In genomic region chr10:80357336-80357735, GRCm38 (mm10) we compare ENCODE assay signal across 8 mouse cellular contexts. TPM values are rescaled to one million over a fixed set of nuclear protein-coding genes. Genes with fewer than 3 reads are reported as not detected.
DNase-seq lines count a peak whose midpoint lies in the region; ATAC-seq and TF ChIP-seq lines count a peak whose summit lies in the region.

No protein-coding gene starts in this region.

- H3K9me3 ChIP-seq in forebrain, embryonic 10.5 days: no peaks in the 10 kb centered on the region
- no peaks in the 10 kb centered on the region for H3K9me3 ChIP-seq in forebrain, embryonic 11.5 days (ENCODE audit: control insufficient read depth, low read length)
- H3K9me3 ChIP-seq in midbrain, embryonic 13.5 days: no peaks in the 10 kb centered on the region
- H3K9me3 ChIP-seq in midbrain, embryonic 10.5 days (replicated peaks): no peaks in the 10 kb centered on the region
- H3K9me3 ChIP-seq in intestine, postnatal 0 days (ENCODE audit: control insufficient read depth): no peaks in the 10 kb centered on the region
- H3K9me3 ChIP-seq in stomach, postnatal 0 days (ENCODE audit: control insufficient read depth, low read length): no peaks in the 10 kb centered on the region

- peaks cover 98% of the 10 kb centered on the region for H3K27me3 ChIP-seq in forebrain, embryonic 10.5 days (ENCODE audit: poor library complexity, severe bottlenecking)
- peaks cover 54% of the 10 kb centered on the region for H3K27me3 ChIP-seq in forebrain, embryonic 11.5 days (ENCODE audit: control insufficient read depth, insufficient read depth, low read length)
- peaks cover 82% of the 10 kb centered on the region for H3K27me3 ChIP-seq in midbrain, embryonic 13.5 days
- H3K27me3 ChIP-seq in midbrain, embryonic 10.5 days (ENCODE audit: low read depth, poor library complexity, severe bottlenecking): peaks cover 94% of the 10 kb centered on the region
- H3K27me3 ChIP-seq in intestine, postnatal 0 days (replicated peaks; ENCODE audit: control insufficient read depth, insufficient read depth, low read length): peaks cover 53% of the 10 kb centered on the region
- H3K27me3 ChIP-seq in stomach, postnatal 0 days (ENCODE audit: control insufficient read depth, insufficient read depth, low read length): peaks cover 17% of the 10 kb centered on the region

- ATAC-seq in forebrain, embryonic 11.5 days (replicated peaks; ENCODE audit: low FRiP score): no peak
- ATAC-seq in midbrain, embryonic 13.5 days: peak; percentile 6; the same call in 1 of the 2 replicates
- ATAC-seq in intestine, postnatal 0 days: 0 out of 2 replicates have a peak, but pooled peaks have one; percentile 3
- ATAC-seq in stomach, postnatal 0 days (ENCODE audit: low FRiP score, low TSS enrichment): peak; percentile 14; the same call in 1 of the 2 replicates

- H3K27ac ChIP-seq in forebrain, embryonic 10.5 days: no peak overlapping the region
- no peak overlapping the region for H3K27ac ChIP-seq in forebrain, embryonic 11.5 days (ENCODE audit: low read depth, low read length)
- no peak overlapping the region for H3K27ac ChIP-seq in midbrain, embryonic 13.5 days
- no peak overlapping the region for H3K27ac ChIP-seq in midbrain, embryonic 10.5 days (replicated peaks)
- H3K27ac ChIP-seq in intestine, postnatal 0 days (ENCODE audit: low read depth, low read length): no peak overlapping the region
- H3K27ac ChIP-seq in stomach, postnatal 0 days (replicated peaks): no peak overlapping the region

- peak overlapping the region; percentile 37; the same call in 1 of the 2 replicates for H3K4me3 ChIP-seq in forebrain, embryonic 10.5 days
- no peak overlapping the region for H3K4me3 ChIP-seq in forebrain, embryonic 11.5 days (ENCODE audit: low read depth, low read length)
- H3K4me3 ChIP-seq in midbrain, embryonic 13.5 days (replicated peaks): peak overlapping the region; percentile 28
- no peak overlapping the region for H3K4me3 ChIP-seq in midbrain, embryonic 10.5 days
- H3K4me3 ChIP-seq in intestine, postnatal 0 days (ENCODE audit: low read depth, low read length): peak overlapping the region; percentile 25
- H3K4me3 ChIP-seq in stomach, postnatal 0 days (ENCODE audit: low read depth, low read length): no peak overlapping the region; the same call in 1 of the 2 replicates

- peaks cover 32% of the 10 kb centered on the region for H3K4me1 ChIP-seq in forebrain, embryonic 10.5 days
- H3K4me1 ChIP-seq in forebrain, embryonic 11.5 days (replicated peaks; ENCODE audit: control insufficient read depth, insufficient read depth, low read length): peaks cover 2% of the 10 kb centered on the region; the same call in 1 of the 2 replicates
- H3K4me1 ChIP-seq in midbrain, embryonic 13.5 days (replicated peaks): peaks cover 17% of the 10 kb centered on the region
- peaks cover 36% of the 10 kb centered on the region for H3K4me1 ChIP-seq in midbrain, embryonic 10.5 days
- H3K4me1 ChIP-seq in intestine, postnatal 0 days (replicated peaks; ENCODE audit: control insufficient read depth, insufficient read depth, low read length): 0 out of 2 replicates have a peak, but pooled peaks cover 3% of the 10 kb centered on the region
- no peaks in the 10 kb centered on the region for H3K4me1 ChIP-seq in stomach, postnatal 0 days (replicated peaks; ENCODE audit: control insufficient read depth, insufficient read depth)

- no peak for TF ChIP-seq CTCF in intestine, postnatal 0 days (IDR thresholded peaks at IDR 0.05; ENCODE audit: low read depth)
- no peak for TF ChIP-seq CTCF in stomach, postnatal 0 days (IDR thresholded peaks at IDR 0.05; ENCODE audit: low read depth)

- no peak for TF ChIP-seq EP300 in stomach, postnatal 0 days (optimal IDR thresholded peaks at IDR 0.05)

- no peak overlapping the region for H3K4me2 ChIP-seq in forebrain, embryonic 11.5 days (ENCODE audit: low read depth, low read length, severe bottlenecking)
- peak overlapping the region; percentile 46; the same call in 1 of the 2 replicates for H3K4me2 ChIP-seq in midbrain, embryonic 13.5 days (replicated peaks)
- peak overlapping the region; percentile 61 for H3K4me2 ChIP-seq in intestine, postnatal 0 days (replicated peaks; ENCODE audit: low read depth)
- no peak overlapping the region for H3K4me2 ChIP-seq in stomach, postnatal 0 days (replicated peaks; ENCODE audit: low read depth)

- no peak overlapping the region for H3K9ac ChIP-seq in forebrain, embryonic 11.5 days (ENCODE audit: low read length)
- H3K9ac ChIP-seq in midbrain, embryonic 13.5 days (replicated peaks): no peak overlapping the region
- H3K9ac ChIP-seq in intestine, postnatal 0 days (ENCODE audit: low read depth, low read length): no peak overlapping the region
- H3K9ac ChIP-seq in stomach, postnatal 0 days (ENCODE audit: low read length): no peak overlapping the region

- DNase-seq in forebrain, embryonic 10.5 days (ENCODE audit: extremely low spot score, low spot score): no peak
- no peak for DNase-seq in forebrain, embryonic 11.5 days (ENCODE audit: low spot score)
- no peak for DNase-seq in midbrain, embryonic 10.5 days (ENCODE audit: low spot score)
- no peak for DNase-seq in stomach, postnatal 0 days (ENCODE audit: low spot score)
- DNase-seq in MN1 (ENCODE audit: low spot score): no peak
- no peak for DNase-seq in yolk sac, embryonic 10.5 days (ENCODE audit: low spot score)

- H3K36me3 ChIP-seq in forebrain, embryonic 10.5 days (replicated peaks): no peaks in the 10 kb centered on the region
- no peaks in the 10 kb centered on the region for H3K36me3 ChIP-seq in forebrain, embryonic 11.5 days (ENCODE audit: control insufficient read depth, insufficient read depth, low read length)
- H3K36me3 ChIP-seq in midbrain, embryonic 13.5 days: no peaks in the 10 kb centered on the region
- H3K36me3 ChIP-seq in midbrain, embryonic 10.5 days: no peaks in the 10 kb centered on the region
- no peaks in the 10 kb centered on the region for H3K36me3 ChIP-seq in intestine, postnatal 0 days (ENCODE audit: control insufficient read depth, insufficient read depth)
- no peaks in the 10 kb centered on the region for H3K36me3 ChIP-seq in stomach, postnatal 0 days (ENCODE audit: control insufficient read depth, insufficient read depth, low read length)

- WGBS in forebrain, embryonic 10.5 days: 30% methylated on average over 7 of the region's 7 CpGs
- WGBS in forebrain, embryonic 11.5 days: 33% methylated on average over 7 of the region's 7 CpGs
- 31% methylated on average over 7 of the region's 7 CpGs for WGBS in midbrain, embryonic 13.5 days
- 35% methylated on average over 7 of the region's 7 CpGs for WGBS in midbrain, embryonic 10.5 days
- WGBS in intestine, postnatal 0 days: 30% methylated on average over 7 of the region's 7 CpGs
- 25% methylated on average over 7 of the region's 7 CpGs for WGBS in stomach, postnatal 0 days

RNA-seq across cellular contexts. Expression of gene Plk5, which starts 1.1 kb away (rescaled TPM):
- polyA plus RNA-seq in forebrain, embryonic 10.5 days (2016; fragmentation: Nextera tagmentation; extraction: Ambion mirVana): 0.43 and 0.71 TPM in 2 replicates
- polyA plus RNA-seq in forebrain, embryonic 11.5 days (2014; fragmentation: Nextera tagmentation; extraction: Ambion mirVana): 0.36 and 0.87 TPM in 2 replicates
- 0.96 and 1.3 TPM in 2 replicates for polyA plus RNA-seq in midbrain, embryonic 13.5 days (2015; fragmentation: Nextera tagmentation; extraction: Ambion mirVana)
- polyA plus RNA-seq in midbrain, embryonic 10.5 days (2016; fragmentation: Nextera tagmentation; extraction: Ambion mirVana): 0.12 and 0.32 TPM in 2 replicates
- polyA plus RNA-seq in intestine, postnatal 0 days (2015; fragmentation: Nextera tagmentation; extraction: Ambion mirVana): 0.09 and 0.20 TPM in 2 replicates
- 0.07 TPM in 2 replicates for polyA plus RNA-seq in stomach, postnatal 0 days (2015; fragmentation: Nextera tagmentation; extraction: Ambion mirVana)

RNA-seq across cellular contexts. Expression of gene Adamtsl5, which starts 9.1 kb away (rescaled TPM):
- 0.27 and 0.54 TPM in 2 replicates for polyA plus RNA-seq in forebrain, embryonic 10.5 days (2016; fragmentation: Nextera tagmentation; extraction: Ambion mirVana)
- 0.51 and 0.76 TPM in 2 replicates for polyA plus RNA-seq in forebrain, embryonic 11.5 days (2014; fragmentation: Nextera tagmentation; extraction: Ambion mirVana)
- polyA plus RNA-seq in midbrain, embryonic 13.5 days (2015; fragmentation: Nextera tagmentation; extraction: Ambion mirVana): 0.39 and 0.61 TPM in 2 replicates
- 0.48 and 0.91 TPM in 2 replicates for polyA plus RNA-seq in midbrain, embryonic 10.5 days (2016; fragmentation: Nextera tagmentation; extraction: Ambion mirVana)
- polyA plus RNA-seq in intestine, postnatal 0 days (2015; fragmentation: Nextera tagmentation; extraction: Ambion mirVana): 46.7 and 50.4 TPM in 2 replicates
- polyA plus RNA-seq in stomach, postnatal 0 days (2015; fragmentation: Nextera tagmentation; extraction: Ambion mirVana): 12.2 and 12.8 TPM in 2 replicates

RNA-seq across cellular contexts. Expression of gene Reep6, which starts 27.6 kb away (rescaled TPM):
- polyA plus RNA-seq in forebrain, embryonic 10.5 days (2016; fragmentation: Nextera tagmentation; extraction: Ambion mirVana): 7.7 and 9.1 TPM in 2 replicates
- 7.0 and 8.0 TPM in 2 replicates for polyA plus RNA-seq in forebrain, embryonic 11.5 days (2014; fragmentation: Nextera tagmentation; extraction: Ambion mirVana)
- 3.0 and 3.1 TPM in 2 replicates for polyA plus RNA-seq in midbrain, embryonic 13.5 days (2015; fragmentation: Nextera tagmentation; extraction: Ambion mirVana)
- polyA plus RNA-seq in midbrain, embryonic 10.5 days (2016; fragmentation: Nextera tagmentation; extraction: Ambion mirVana): 9.1 and 11.5 TPM in 2 replicates
- 261 and 282 TPM in 2 replicates for polyA plus RNA-seq in intestine, postnatal 0 days (2015; fragmentation: Nextera tagmentation; extraction: Ambion mirVana)
- 13.5 and 17.6 TPM in 2 replicates for polyA plus RNA-seq in stomach, postnatal 0 days (2015; fragmentation: Nextera tagmentation; extraction: Ambion mirVana)

RNA-seq across cellular contexts. Expression of gene Pcsk4, which starts 28.0 kb away (rescaled TPM):
- polyA plus RNA-seq in forebrain, embryonic 10.5 days (2016; fragmentation: Nextera tagmentation; extraction: Ambion mirVana): 5.7 and 6.7 TPM in 2 replicates
- 3.8 and 4.5 TPM in 2 replicates for polyA plus RNA-seq in forebrain, embryonic 11.5 days (2014; fragmentation: Nextera tagmentation; extraction: Ambion mirVana)
- 1.9 and 2.1 TPM in 2 replicates for polyA plus RNA-seq in midbrain, embryonic 13.5 days (2015; fragmentation: Nextera tagmentation; extraction: Ambion mirVana)
- polyA plus RNA-seq in midbrain, embryonic 10.5 days (2016; fragmentation: Nextera tagmentation; extraction: Ambion mirVana): 3.3 and 4.2 TPM in 2 replicates
- 13.1 and 18.8 TPM in 2 replicates for polyA plus RNA-seq in intestine, postnatal 0 days (2015; fragmentation: Nextera tagmentation; extraction: Ambion mirVana)
- polyA plus RNA-seq in stomach, postnatal 0 days (2015; fragmentation: Nextera tagmentation; extraction: Ambion mirVana): 2.2 and 2.3 TPM in 2 replicates

RNA-seq across cellular contexts. Expression of gene Mex3d, which starts 30.1 kb away (rescaled TPM):
- polyA plus RNA-seq in forebrain, embryonic 10.5 days (2016; fragmentation: Nextera tagmentation; extraction: Ambion mirVana): 6.8 and 7.0 TPM in 2 replicates
- polyA plus RNA-seq in forebrain, embryonic 11.5 days (2014; fragmentation: Nextera tagmentation; extraction: Ambion mirVana): 13.3 and 15.9 TPM in 2 replicates
- 15.9 and 18.6 TPM in 2 replicates for polyA plus RNA-seq in midbrain, embryonic 13.5 days (2015; fragmentation: Nextera tagmentation; extraction: Ambion mirVana)
- polyA plus RNA-seq in midbrain, embryonic 10.5 days (2016; fragmentation: Nextera tagmentation; extraction: Ambion mirVana): 6.3 and 6.4 TPM in 2 replicates
- 3.2 and 4.2 TPM in 2 replicates for polyA plus RNA-seq in intestine, postnatal 0 days (2015; fragmentation: Nextera tagmentation; extraction: Ambion mirVana)
- 4.1 and 4.5 TPM in 2 replicates for polyA plus RNA-seq in stomach, postnatal 0 days (2015; fragmentation: Nextera tagmentation; extraction: Ambion mirVana)

Comparison
In these comparisons a context has a peak if more than half of its experiments do, and no peak if none do; other contexts are left out.
1. H3K4me3 ChIP-seq: peak in forebrain, embryonic 10.5 days (single experiment), midbrain, embryonic 13.5 days (single experiment) and intestine, postnatal 0 days (single experiment); none in forebrain, embryonic 11.5 days (single experiment), midbrain, embryonic 10.5 days (single experiment) and stomach, postnatal 0 days (single experiment).
2. H3K4me2 ChIP-seq: peak in midbrain, embryonic 13.5 days (single experiment) and intestine, postnatal 0 days (single experiment); none in forebrain, embryonic 11.5 days (single experiment) and stomach, postnatal 0 days (single experiment).
3. RNA of gene Reep6, which starts 27.6 kb away (polyA plus RNA-seq): 261 to 282 TPM in intestine, postnatal 0 days; 13.5 to 17.6 TPM in stomach, postnatal 0 days, 9.1 to 11.5 TPM in midbrain, embryonic 10.5 days, 7.7 to 9.1 TPM in forebrain, embryonic 10.5 days, 7.0 to 8.0 TPM in forebrain, embryonic 11.5 days and 3.0 to 3.1 TPM in midbrain, embryonic 13.5 days; every median in the first group is over 10 times any median in the second.